Mouse (Mus musculus) layer of hippocampus, postnatal 10 days (tissue): ENCODE results near the gene Cryba2. TPM values are rescaled to one million over a fixed set of nuclear protein-coding genes. Genes with fewer than 3 reads are reported as not detected.

Source experiments
- DNase-seq, 2 experiments: peaks; one replicate each; pipeline ENCODE4 v3.0.0; 2021; ENCODE audit warnings: low spot score in 2 of 2
- long read RNA-seq: library from polyadenylated mRNA; stranded (forward); transcript quantifications from one replicate; pipeline ENCODE4 v2.0.0, GENCODE M21; 2023
- total RNA-seq, 2 experiments: library from RNA; stranded (reverse); gene quantifications; 2 replicates each; pipeline ENCODE4 v1.2.3; 2021

Cryba2 gene
- under 1 TPM in 1 of 2 experiments, not detected in 1; 0.53 TPM for total RNA-seq
- long read RNA-seq, partial matches to known transcripts = 0 of 2 reads
- long read RNA-seq, other reads (novel, unspliced or antisense) = 0 of 2 reads

- DNase-seq = peak; percentile 61 to 63
Measured at GRCm38 (mm10) chr1:74893134-74893855, at the start of gene Cryba2. Gene Cryba2 (minus strand): TSS chr1:74893143.

GRCm38 (mm10) chr1:74941651-74942360 lies 48.9 kb upstream of the Cryba2 start:
- DNase-seq = no peak

- no peak for DNase-seq
Measured at GRCm38 (mm10) chr1:74939762-74940161, 46.8 kb upstream of the Cryba2 start.

GRCm38 (mm10) chr1:74936221-74936830 lies 43.4 kb upstream of the Cryba2 start:
- no peak for DNase-seq

- DNase-seq = peak; percentile 67 to 71
Measured at GRCm38 (mm10) chr1:74935402-74935801, 42.5 kb upstream of the Cryba2 start, which contains the start of gene Cfap65. Gene Cfap65 (minus strand): TSS chr1:74935599.

- no peak for DNase-seq
Measured at GRCm38 (mm10) chr1:74927621-74928296, 34.8 kb upstream of the Cryba2 start.

GRCm38 (mm10) chr1:74926721-74927120 lies 33.8 kb upstream of the Cryba2 start:
- peak; percentile 44 to 59 for DNase-seq

- no peak for DNase-seq
Measured at GRCm38 (mm10) chr1:74924464-74924863, 31.5 kb upstream of the Cryba2 start.

GRCm38 (mm10) chr1:74915706-74916105 lies 22.8 kb upstream of the Cryba2 start:
- DNase-seq = peak in 1 of 2 experiments; percentile 41

GRCm38 (mm10) chr1:74902191-74902590 lies 9.2 kb upstream of the Cryba2 start:
- DNase-seq = no peak

GRCm38 (mm10) chr1:74901686-74902085 lies 8.7 kb upstream of the Cryba2 start:
- DNase-seq = peak; percentile 75 to 81

GRCm38 (mm10) chr1:74900341-74901285 lies 7.7 kb upstream of the Cryba2 start:
- DNase-seq = no peak

GRCm38 (mm10) chr1:74898656-74899431 lies 5.9 kb upstream of the Cryba2 start:
- no peak for DNase-seq

GRCm38 (mm10) chr1:74897976-74898375 lies 5.0 kb upstream of the Cryba2 start:
- DNase-seq = no peak

- peak; percentile 77 to 79 for DNase-seq
Measured at GRCm38 (mm10) chr1:74894966-74895365, 2.0 kb upstream of the Cryba2 start.

- DNase-seq = no peak
Measured at GRCm38 (mm10) chr1:74892351-74893133, 401 bp downstream of the Cryba2 start.

GRCm38 (mm10) chr1:74891513-74891912 lies 1.4 kb downstream of the Cryba2 start:
- no peak for DNase-seq

GRCm38 (mm10) chr1:74885369-74886042 lies 7.4 kb downstream of the Cryba2 start, which contains the start of gene Fev:
Gene Fev (minus strand): TSS chr1:74885419.
- DNase-seq = no peak
